Mouse (Mus musculus): ENCODE measurements around the gene Cntn5.

- TF ChIP-seq CTCF (conservative IDR thresholded peaks at IDR 0.05; ENCODE audit: low read length) (no peak), POU5F1 (IDR thresholded peaks at IDR 0.05; ENCODE audit: borderline replicate concordance, low read length) (no peak), NANOG (IDR thresholded peaks at IDR 0.05; ENCODE audit: borderline replicate concordance, low read length) (no peak)
Observed at GRCm38 (mm10) chr9:10525915-10526667, 378.5 kb downstream of the Cntn5 start.
